Mouse (Mus musculus): ENCODE measurements around the gene Gm20388.

Gm20388 gene

DNA sequence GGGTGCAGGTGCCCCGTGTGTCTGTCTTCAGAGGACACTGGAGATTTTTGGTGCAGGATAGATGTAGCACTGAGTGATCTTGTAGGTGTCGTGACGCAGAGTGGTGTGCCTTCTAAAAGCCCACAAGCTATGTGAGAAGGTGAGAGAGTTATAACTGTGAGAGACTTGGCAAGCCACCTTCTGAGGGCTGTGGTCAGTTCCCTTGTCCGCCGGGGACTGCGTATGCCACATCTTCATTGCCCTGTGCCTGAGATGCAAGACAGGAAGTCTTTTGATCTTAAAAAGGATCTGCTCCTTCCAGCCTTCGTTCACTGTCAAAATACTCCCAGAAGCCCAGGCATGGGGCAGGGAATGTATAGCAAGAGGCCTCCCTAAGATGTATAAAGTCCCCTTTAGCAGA, 3432.3 kb downstream of the Gm20388 start:
- no peak for DNase-seq (ENCODE audit: low read depth, low spot score)

DNA sequence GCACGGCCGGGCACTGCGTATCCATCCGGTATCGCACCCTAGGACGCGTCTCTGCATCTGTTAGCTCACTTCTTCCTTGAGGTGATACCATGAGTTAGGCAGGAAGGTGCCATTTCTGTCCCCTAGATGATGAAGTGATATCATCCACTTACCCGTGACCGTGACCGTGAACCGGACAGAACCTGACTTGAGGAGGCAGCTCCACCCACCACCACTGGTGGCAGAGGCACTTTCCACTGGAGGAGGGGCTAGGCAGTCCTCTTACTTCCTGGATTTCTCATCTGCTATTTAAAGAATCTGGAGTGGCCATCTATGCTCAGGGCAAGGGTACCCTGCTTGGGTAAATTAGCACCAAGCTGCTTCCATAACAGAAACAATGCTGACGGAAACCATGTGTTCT, 3432.8 kb downstream of the Gm20388 start:
- DNase-seq (ENCODE audit: low read depth, low spot score) = peak; percentile 88

DNA sequence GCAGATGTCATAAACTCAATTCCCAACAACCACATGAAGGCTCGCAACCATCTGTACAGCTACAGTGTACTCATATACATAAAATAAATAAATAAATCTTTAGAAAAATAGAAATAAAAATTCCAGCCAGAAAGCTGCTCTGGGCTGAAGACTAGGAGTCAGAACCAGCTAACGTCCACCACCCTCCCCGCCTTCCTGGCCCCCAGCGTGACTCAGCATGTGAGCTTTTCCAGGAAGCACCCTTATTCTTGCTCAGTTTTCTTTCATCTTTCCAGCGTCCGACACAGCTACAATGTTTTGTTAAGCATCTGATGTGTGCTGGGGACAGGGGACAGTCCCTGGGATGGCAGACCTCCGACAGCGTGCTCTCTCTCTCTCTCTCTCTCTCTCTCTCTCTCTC, 3434.5 kb downstream of the Gm20388 start:
- DNase-seq (ENCODE audit: low read depth, low spot score) = no peak

DNA sequence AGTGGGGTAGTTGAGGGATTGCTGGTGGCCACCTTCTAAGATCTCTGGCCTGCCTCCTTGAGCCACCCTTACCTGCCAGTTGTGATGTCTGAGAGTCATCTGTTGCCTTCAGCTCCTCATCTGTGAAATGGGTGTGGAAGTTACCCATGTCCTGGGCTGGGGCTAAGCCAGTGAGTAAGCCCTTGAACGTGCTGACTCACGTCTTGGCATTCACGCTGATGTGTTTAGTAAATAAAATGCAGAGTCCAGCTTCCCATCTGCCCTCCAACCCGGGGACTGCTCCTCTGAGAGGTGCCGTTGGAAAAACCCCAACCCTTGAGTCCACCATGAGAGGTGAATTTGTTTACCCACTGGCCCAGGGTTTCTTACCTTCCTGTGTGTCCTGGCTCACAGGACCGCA, 3435.2 kb downstream of the Gm20388 start:
- DNase-seq (ENCODE audit: low read depth, low spot score) = no peak

DNA sequence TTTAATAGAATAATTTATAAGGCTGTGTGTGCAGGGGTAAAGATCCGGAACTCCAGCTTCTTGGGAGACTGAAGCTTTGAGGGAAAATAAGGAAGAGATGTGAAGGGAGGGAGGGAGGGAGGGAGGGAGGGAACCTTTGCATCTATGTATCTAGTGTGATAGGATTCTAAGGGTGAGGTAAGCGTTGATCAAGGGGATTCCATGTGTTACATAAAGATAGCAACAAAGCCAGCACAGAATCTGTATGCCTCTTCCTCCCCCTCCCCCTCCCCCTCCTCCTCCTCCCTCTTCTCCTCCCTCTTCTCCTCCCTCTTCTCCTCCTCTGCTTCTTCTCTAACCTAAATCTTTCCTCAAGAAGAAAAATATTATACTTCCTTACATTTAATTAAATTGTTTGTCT, 3436.7 kb downstream of the Gm20388 start:
- DNase-seq (ENCODE audit: low read depth, low spot score) = no peak

DNA sequence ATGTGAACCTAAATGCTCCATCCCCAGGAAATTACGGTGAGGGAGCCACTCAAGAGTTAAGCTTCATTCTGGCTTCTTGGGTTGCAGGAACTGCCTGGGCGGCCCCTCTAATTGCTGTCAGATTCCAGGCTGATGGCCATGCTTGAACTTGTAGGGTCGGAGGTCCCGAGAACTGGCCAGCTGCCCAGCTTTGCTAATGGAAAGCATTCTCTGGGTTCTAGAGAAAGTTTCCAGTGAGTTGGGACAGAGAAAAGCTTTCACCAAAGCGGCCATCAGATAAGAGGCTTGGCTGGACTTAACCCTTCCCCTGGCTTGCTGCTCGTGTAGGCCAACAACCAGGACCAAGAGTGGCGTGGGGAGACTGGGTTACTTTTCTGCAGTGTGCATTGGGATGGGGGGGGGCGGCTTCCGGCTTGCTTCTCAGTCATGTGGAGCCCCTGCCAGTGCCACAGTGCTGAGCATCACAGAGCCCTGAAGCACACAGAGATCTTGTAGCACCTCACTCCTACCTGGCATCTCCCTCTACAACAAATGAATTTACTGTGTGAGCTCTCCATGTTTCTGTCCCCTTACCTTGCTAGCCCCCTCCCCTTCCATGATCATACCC, 3437.7 kb downstream of the Gm20388 start:
- DNase-seq (ENCODE audit: low read depth, low spot score) = no peak

DNA sequence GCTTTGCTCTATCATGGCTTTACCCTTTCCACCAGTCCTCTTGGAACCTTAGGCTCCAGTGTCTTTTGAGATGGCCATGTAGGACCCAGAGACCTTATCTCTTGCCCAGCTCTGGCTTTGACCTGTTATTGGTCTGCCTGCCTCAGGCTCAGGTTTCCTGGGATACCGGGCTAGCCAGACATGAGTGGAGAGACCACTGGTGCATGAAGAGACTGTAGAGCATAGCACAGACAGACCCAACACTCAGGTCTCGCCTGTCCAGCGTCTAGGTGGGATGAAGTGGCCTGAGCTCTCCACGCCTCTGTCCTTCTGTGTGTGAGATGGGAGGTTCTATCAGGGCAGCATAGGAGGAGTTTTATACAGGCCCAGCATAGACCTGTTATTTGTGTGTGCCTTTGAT, 3438.4 kb downstream of the Gm20388 start:
- no peak for DNase-seq (ENCODE audit: low read depth, low spot score)

DNA sequence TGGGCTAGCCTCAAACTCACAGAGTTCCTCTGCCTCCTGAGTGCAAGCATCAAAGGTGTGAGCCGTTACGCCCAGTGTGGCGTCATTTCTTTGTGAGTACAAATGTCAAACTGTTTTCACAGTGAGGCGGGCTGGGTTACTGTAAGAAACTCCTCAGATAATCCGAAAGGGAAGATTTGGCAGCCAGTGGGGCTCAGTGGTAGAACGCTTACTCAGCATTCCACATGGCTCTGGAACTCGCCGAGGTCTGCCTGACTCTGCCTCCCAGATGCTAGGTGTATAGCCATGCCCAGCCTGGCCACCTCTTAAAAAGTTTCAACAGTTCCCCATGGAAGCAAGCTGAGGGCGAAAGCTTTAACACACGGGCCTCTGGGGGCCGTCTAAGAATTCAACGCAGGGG, 3441.5 kb downstream of the Gm20388 start:
- no peak for DNase-seq (ENCODE audit: low read depth, low spot score)

DNA sequence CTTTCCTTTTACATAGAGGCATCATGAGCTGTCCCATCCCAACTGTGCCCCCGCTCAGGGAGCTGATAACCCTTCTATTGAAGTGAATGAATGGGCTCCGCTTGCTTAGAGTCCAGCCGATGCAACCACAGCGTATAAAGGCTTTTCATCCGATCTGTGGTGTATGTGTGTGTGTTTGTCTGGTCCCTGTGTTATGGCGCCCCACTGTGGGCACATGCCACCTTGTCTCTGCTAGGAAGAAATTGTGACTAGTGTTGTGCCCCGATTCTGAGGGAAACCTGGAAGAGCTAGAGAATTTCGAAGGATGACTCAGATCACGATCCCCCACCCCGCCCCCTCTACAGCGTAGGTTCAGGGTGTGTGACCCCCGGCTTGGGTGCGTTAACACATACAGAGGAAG, 3442.1 kb downstream of the Gm20388 start:
- DNase-seq (ENCODE audit: low read depth, low spot score) = peak; percentile 76

DNA sequence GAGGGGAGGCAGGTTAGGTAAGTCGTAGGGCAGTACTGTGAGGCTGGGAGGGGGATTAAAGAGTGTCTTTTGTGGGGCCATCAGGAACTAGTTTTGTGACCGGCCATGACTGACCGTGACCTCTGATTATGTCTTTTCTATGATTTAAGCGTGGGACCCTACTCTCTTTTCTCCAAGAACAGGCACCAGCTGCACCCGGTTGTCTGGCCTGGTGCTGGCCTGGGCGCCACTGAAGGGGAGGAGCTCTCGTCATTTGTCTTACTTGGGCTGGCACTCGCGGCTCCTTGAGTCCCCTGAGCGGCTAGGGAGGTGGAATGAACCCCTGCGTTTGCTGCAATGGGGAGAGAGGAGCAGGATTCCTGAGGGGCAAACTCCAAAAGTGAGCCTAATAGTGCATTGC, 3442.6 kb downstream of the Gm20388 start:
- DNase-seq (ENCODE audit: low read depth, low spot score) = no peak

DNA sequence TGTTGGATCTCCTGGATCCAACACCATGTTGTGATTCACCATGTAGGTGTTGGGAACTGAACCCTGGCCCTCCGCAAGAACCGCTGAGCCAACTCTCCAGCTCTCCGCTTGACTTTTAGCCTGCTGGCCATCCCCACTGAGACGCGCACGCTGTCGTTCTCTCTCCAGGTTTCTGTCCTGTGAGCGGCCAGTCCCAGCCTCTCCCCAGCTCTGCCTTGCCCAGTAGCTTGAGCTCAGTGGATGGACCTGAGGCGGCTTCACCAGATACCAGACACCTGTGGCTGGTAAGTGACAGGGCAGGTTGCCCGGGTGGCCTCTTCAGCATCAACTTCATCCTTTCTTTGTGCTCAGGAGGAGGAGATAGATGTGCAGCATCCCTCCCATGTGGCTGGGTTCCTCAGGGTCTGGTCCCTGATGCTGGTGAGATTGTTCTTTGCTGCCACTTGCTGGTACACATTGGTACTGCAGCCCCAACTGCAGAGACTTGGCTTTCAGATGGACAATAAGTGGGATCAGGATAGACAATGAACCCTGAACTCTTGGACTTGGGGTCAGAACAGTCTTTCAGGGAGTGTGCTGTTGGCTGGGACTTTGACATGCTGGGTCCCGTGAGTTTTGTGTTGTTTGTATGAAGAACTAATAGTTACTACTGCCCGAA, 3450.6 kb downstream of the Gm20388 start:
- peak; percentile 80 for DNase-seq (ENCODE audit: low read depth, low spot score)

DNA sequence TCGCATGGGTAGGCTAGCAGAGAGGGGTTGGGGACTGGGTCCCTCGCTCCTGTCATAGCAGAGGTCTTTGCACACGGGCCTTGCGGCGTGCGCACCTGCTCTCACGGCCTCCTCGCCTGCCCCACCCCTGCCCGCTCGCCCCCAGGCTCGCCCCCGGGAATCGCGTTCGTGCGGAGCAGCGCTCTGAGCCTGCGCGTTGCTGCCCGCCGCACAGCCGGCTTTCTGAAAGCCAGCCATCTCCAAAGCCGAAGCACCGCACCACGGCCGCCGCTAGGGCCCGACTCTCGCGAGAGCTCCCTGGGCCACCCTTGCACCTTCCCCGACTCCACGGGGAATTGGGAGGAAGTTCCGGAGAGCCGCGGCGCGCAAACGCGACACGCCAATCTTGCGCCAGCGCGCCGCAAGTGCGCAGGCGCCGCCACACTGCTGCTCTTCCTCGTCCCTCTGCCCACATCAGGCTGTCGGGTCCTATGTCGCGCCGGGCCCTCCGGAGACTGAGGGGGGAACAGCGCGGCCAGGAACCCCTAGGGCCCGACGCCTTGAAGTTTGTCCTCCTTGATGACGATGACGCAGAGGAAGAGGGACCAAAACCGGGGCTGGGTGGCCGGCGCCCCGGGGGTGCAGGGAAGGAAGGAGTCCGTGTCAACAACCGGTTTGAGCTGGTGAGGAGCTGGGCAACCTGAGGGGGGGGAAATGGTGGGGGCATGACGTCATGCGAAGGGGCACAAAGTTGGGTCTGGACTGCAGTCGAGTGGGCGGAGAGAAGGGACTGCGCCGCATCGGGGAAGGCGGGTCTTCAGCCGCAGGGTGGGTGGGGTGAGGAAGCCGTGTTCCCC, 3463.0 kb downstream of the Gm20388 start, which contains the start of gene Tcf25:
Gene Tcf25, plus strand, starts transcription at position 351 of the 836 bp plus-strand sequence.
- peak; percentile 99 for DNase-seq (ENCODE audit: low read depth, low spot score)

DNA sequence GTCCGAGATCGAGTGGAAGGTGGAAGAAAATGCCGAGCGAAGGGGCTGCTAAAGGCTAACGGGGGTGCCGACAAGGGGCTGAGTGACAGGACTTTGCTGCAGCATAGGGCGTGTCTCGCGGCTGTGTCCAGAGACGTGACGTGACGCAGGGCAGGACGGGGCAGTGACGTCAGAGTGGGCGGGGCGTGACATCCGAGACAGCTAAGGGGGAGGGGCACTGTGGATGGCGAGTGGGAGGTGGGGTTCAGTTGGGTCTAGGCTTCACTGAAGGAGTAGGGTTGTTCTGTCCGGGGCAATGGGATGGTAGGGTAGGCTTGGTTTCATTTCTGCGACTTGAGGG, 3463.6 kb downstream of the Gm20388 start:
- DNase-seq (ENCODE audit: low read depth, low spot score) = peak; percentile 98

DNA sequence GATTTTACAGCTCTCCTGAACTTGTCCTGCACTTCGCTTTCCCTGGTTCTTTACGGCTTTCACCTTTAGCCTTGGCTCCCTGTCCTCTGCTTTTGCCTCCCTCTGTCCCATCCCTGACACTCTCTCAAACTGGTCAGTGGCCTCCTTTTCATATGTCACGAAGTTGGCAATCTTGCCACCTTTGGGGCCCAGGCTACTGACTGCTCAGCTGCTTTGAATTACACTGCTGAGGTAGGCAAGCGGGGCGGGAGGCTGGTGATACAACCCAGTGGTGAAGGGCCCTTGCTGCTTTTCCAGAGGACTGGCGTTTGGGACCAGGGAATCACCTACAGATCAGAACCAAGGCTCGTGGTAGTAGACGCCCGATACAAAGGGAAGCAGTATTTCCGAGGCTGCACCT, 3465.1 kb downstream of the Gm20388 start:
- DNase-seq (ENCODE audit: low read depth, low spot score) = no peak

DNA sequence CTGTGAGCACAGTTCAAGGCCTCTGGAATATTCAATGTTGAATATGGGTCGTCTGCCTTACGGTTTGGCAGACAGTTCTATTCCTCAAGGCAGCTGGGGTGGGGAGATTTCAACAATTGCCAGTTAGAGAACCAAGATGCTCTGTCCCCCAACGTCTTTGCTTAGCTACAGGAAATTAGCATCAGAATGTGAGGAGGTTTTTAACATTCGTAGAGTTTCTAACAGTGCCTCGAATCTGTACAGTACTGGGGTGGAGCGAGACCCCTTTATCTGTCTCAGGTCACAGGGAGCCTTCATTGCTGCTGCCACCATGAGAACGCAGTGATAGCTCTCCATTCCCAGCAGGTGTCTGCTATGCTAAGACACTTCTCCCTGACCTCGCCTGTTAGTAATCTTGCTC, 3465.5 kb downstream of the Gm20388 start:
- peak; percentile 72 for DNase-seq (ENCODE audit: low read depth, low spot score)

DNA sequence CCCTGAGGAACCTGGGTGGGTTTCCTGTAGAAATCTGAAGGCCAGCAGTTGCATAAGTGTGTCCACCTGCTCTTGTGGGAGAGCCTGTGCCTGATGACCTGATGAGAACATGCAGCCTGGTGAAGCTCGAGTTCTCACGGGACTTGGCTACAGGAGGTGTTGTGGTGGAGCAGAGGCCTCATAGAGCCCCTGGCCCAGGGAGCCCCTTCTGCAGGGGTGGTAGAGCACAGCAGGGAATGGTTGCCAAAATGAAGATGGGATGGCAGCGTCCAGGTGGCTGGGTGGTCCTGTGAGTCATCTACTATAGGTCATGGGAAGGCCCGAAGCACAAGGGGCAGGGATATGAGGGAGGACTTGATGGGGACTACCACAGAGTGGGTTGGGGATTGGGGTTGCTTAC, 3471.1 kb downstream of the Gm20388 start:
- no peak for DNase-seq (ENCODE audit: low read depth, low spot score)

DNA sequence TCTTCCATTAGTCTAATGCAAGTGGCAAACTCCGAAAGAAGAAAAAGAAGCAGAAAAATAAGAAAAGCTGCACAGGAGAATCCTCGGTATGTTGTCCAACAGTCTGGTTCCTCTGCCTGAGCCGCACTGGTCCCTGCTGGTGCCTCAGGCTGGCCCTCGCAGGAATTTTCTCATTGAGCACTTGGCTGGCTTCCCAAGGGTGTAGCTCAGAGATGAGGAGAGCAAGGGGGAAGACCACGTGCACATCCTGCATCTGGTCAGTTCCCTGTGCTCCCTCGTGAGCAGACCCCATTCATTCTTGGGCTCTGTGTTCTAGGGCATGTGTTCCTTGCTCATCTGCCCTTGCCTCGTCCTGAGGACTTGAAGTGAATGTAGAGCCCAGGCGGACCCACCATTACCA, 3471.9 kb downstream of the Gm20388 start:
- no peak for DNase-seq (ENCODE audit: low read depth, low spot score)

DNA sequence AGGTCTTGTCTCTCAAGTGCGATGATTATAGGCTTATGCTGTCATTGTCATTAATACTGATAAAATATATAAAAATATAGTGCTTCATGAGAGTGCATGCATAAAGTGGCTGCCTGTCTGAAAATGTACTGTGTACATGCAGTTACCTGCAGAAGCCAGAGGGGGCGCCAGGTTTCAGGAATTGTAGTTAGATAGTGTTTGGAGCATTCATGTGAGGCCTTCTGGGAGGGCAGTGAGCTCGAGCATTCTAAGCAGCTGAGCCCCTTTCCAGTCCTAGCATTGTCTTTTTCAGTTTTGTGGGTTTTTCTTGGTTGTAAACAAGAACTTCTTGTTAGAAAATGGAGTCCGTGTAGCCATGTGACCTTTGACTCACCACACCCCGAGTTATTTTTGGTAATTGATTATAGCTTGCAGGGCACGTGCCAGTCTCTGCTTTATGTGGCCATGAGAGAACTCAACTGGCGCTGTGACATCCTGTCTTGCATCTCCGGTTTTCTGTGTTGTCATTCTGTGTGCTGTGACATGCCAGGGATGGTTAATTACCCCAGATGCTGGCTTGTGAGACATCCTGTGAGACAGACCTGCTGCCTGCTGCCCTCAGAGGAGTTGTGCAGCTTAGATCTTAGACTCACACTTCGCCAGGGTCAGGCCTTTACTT, 3474.4 kb downstream of the Gm20388 start:
- peak; percentile 69 for DNase-seq (ENCODE audit: low read depth, low spot score)

DNA sequence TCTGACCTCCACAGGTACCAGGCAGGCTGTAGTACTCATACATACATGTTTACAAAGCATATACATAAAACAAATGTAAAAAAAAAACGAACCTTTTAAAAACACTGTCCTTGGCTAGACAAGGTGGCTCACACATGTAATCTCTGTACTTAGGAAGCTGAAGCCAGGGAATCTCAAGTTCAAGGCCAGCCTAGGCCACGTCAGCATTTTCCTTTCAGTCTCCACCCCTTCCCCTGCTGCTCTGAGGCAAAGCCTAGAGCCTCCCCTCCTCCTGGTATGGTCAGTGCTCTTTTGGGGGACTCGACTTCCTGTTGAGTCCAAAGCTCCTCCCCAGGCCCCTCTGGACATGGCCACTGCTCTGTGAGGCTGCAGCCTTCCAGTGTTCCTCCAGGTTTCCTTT, 3476.4 kb downstream of the Gm20388 start:
- DNase-seq (ENCODE audit: low read depth, low spot score) = no peak

DNA sequence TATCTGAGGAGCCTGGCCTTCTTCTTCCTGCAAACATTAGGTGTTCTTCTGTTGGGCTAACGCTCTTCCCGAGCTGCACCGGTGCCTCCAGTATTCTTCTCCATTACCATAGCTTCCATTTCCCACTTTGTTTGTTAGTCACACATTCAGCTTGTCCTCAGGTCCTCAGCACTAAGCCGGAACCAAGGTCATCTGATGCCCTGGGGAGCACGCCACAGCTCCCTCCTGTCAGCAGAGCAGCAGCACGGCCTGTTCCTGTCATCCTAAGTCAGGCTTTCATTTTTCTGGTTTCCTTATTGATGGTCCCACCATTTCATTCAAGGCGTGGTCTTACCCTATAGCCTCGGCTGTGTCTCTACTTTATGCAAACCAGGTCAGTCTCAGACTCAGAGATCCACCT, 3477.2 kb downstream of the Gm20388 start:
- no peak for DNase-seq (ENCODE audit: low read depth, low spot score)

DNA sequence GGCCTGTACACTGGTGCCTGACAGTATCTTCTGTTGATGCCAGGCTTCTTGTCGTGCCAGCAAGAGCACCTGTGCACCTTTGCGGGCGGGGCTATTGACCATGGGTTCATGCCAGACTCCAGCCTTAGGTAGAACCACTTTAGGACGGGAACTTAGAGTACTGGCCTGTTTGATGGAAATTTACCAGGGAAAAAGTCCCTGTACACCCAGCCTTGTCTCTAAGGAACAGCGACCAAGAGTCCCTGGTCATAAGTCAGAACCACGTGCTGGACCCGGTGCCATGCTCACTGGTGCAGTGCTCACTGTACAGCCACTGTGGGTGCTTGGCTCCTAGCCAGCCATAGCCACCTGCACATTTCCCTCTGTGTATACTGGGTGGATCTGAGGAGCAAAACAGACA, 3478.4 kb downstream of the Gm20388 start:
- no peak for DNase-seq (ENCODE audit: low read depth, low spot score)

DNA sequence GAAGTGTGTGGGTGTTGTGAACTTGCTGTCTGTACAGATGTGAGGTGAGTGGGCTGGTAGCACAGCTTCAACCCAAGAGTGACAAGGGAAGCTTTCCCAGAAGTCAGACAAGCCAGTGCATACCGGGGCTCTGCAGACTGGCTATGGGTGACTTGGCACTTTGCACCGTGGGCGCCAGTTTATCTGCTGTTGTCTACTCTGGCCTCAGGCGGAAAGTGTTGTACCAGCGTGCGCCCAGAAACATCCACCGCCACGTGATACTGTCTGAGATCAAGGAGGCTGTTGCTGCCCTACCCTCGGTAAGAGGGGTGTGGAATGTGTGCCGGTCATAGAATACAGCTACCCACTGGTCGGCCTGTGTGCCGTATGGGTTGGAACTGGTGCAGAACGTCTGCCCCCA, 3487.7 kb downstream of the Gm20388 start:
- no peak for DNase-seq (ENCODE audit: low read depth, low spot score)

Measured in ES-CJ7 (cell line).